Mouse (Mus musculus): ENCODE measurements at regions not wholly inside any gene's neighbourhood (a gene's known extent, or its start where the extent isn't known, plus 50 kb on each side); places are given as distances from the start of the nearest gene placed in this dataset.

GRCm38 (mm10) chr5:24237201-24237600, 72.4 kb downstream of the Nupl2 start:
- Histone ChIP-seq H3K4me3 (ENCODE audit: low read depth, low read length) (no peak overlapping the region), H3K4me1 (ENCODE audit: control insufficient read depth, insufficient read depth, low read length) (no peaks in the 10 kb centered on the region), H3K4me2 (replicated peaks; ENCODE audit: low read depth, low read length) (no peak overlapping the region), H3K9me3 (ENCODE audit: control insufficient read depth, low read depth, low read length) (no peaks in the 10 kb centered on the region), H3K27me3 (ENCODE audit: control insufficient read depth, insufficient read depth, low read length) (no peaks in the 10 kb centered on the region), H3K36me3 (ENCODE audit: control insufficient read depth, insufficient read depth, low read length) (no peaks in the 10 kb centered on the region), H3K27ac (ENCODE audit: low read length) (no peak overlapping the region), H3K9ac (replicated peaks; ENCODE audit: low read depth, low read length) (no peak overlapping the region)
- ATAC-seq (ENCODE audit: insufficient number of reproducible peaks, insufficient read depth, low FRiP score, low read depth): no peak
- 80% methylated on average over 3 of the region's 3 CpGs for WGBS

- Histone ChIP-seq H3K4me1 (ENCODE audit: control insufficient read depth, insufficient read depth, low read length) (no peaks in the 10 kb centered on the region), H3K4me2 (replicated peaks; ENCODE audit: low read depth, low read length) (no peak overlapping the region), H3K36me3 (ENCODE audit: control insufficient read depth, insufficient read depth, low read length) (no peaks in the 10 kb centered on the region), H3K27ac (ENCODE audit: low read length) (no peak overlapping the region), H3K9me3 (ENCODE audit: control insufficient read depth, low read depth, low read length) (no peaks in the 10 kb centered on the region), H3K27me3 (ENCODE audit: control insufficient read depth, insufficient read depth, low read length) (no peaks in the 10 kb centered on the region), H3K4me3 (ENCODE audit: low read depth, low read length) (no peak overlapping the region), H3K9ac (replicated peaks; ENCODE audit: low read depth, low read length) (no peak overlapping the region)
- no peak for ATAC-seq (ENCODE audit: insufficient number of reproducible peaks, insufficient read depth, low FRiP score, low read depth)
- WGBS: 73% methylated on average over 2 of the region's 2 CpGs
Observed at GRCm38 (mm10) chr5:24239006-24239405, 74.2 kb downstream of the Nupl2 start.

- no peaks in the 10 kb centered on the region for H3K9me3 ChIP-seq (ENCODE audit: control insufficient read depth, low read depth, low read length)
- no peak overlapping the region for H3K9ac ChIP-seq (replicated peaks; ENCODE audit: low read depth, low read length)
- H3K4me1 ChIP-seq (ENCODE audit: control insufficient read depth, insufficient read depth, low read length): no peaks in the 10 kb centered on the region
- no peak overlapping the region for H3K27ac ChIP-seq (ENCODE audit: low read length)
- H3K36me3 ChIP-seq (ENCODE audit: control insufficient read depth, insufficient read depth, low read length): no peaks in the 10 kb centered on the region
- ATAC-seq (ENCODE audit: insufficient number of reproducible peaks, insufficient read depth, low FRiP score, low read depth): no peak
- H3K27me3 ChIP-seq (ENCODE audit: control insufficient read depth, insufficient read depth, low read length): no peaks in the 10 kb centered on the region
- 76% methylated on average over 6 of the region's 6 CpGs for WGBS
- no peak overlapping the region for H3K4me3 ChIP-seq (ENCODE audit: low read depth, low read length)
- no peak overlapping the region for H3K4me2 ChIP-seq (replicated peaks; ENCODE audit: low read depth, low read length)
Observed at GRCm38 (mm10) chr5:24244211-24244610, 79.4 kb downstream of the Nupl2 start.

- H3K9me3 ChIP-seq (ENCODE audit: control insufficient read depth, low read depth, low read length): 0 out of 2 replicates have a peak, but pooled peaks cover 3% of the 10 kb centered on the region
- WGBS: 83% methylated on average over 5 of the region's 5 CpGs
- H3K4me2 ChIP-seq (replicated peaks; ENCODE audit: low read depth, low read length): no peak overlapping the region
- no peak overlapping the region for H3K9ac ChIP-seq (replicated peaks; ENCODE audit: low read depth, low read length)
- ATAC-seq (ENCODE audit: insufficient number of reproducible peaks, insufficient read depth, low FRiP score, low read depth): no peak
- H3K27me3 ChIP-seq (ENCODE audit: control insufficient read depth, insufficient read depth, low read length): no peaks in the 10 kb centered on the region
- no peaks in the 10 kb centered on the region for H3K36me3 ChIP-seq (ENCODE audit: control insufficient read depth, insufficient read depth, low read length)
- H3K4me1 ChIP-seq (ENCODE audit: control insufficient read depth, insufficient read depth, low read length): no peaks in the 10 kb centered on the region
- no peak overlapping the region for H3K4me3 ChIP-seq (ENCODE audit: low read depth, low read length)
- no peak overlapping the region for H3K27ac ChIP-seq (ENCODE audit: low read length)
Observed at GRCm38 (mm10) chr5:24255421-24255820, 90.7 kb downstream of the Nupl2 start.

- ATAC-seq (ENCODE audit: insufficient number of reproducible peaks, insufficient read depth, low FRiP score, low read depth): peak; percentile 10; the same call in 1 of the 2 replicates
- Histone ChIP-seq H3K4me2 (replicated peaks; ENCODE audit: low read depth, low read length) (no peak overlapping the region), H3K4me1 (ENCODE audit: control insufficient read depth, insufficient read depth, low read length) (peaks cover 14% of the 10 kb centered on the region), H3K4me3 (ENCODE audit: low read depth, low read length) (no peak overlapping the region), H3K9ac (replicated peaks; ENCODE audit: low read depth, low read length) (no peak overlapping the region), H3K9me3 (ENCODE audit: control insufficient read depth, low read depth, low read length) (0 out of 2 replicates have a peak, but pooled peaks cover 3% of the 10 kb centered on the region), H3K27ac (ENCODE audit: low read length) (no peak overlapping the region), H3K36me3 (ENCODE audit: control insufficient read depth, insufficient read depth, low read length) (no peaks in the 10 kb centered on the region), H3K27me3 (ENCODE audit: control insufficient read depth, insufficient read depth, low read length) (no peaks in the 10 kb centered on the region)
- 11% methylated on average over 7 of the region's 7 CpGs for WGBS
Observed at GRCm38 (mm10) chr5:24261098-24261497, 90.3 kb downstream of the Kcnh2 start.

GRCm38 (mm10) chr5:24262146-24262545, 89.3 kb downstream of the Kcnh2 start:
- H3K9me3 ChIP-seq (ENCODE audit: control insufficient read depth, low read depth, low read length): 0 out of 2 replicates have a peak, but pooled peaks cover 3% of the 10 kb centered on the region
- no peak overlapping the region for H3K4me3 ChIP-seq (ENCODE audit: low read depth, low read length)
- H3K9ac ChIP-seq (replicated peaks; ENCODE audit: low read depth, low read length): no peak overlapping the region
- no peaks in the 10 kb centered on the region for H3K27me3 ChIP-seq (ENCODE audit: control insufficient read depth, insufficient read depth, low read length)
- ATAC-seq (ENCODE audit: insufficient number of reproducible peaks, insufficient read depth, low FRiP score, low read depth): no peak
- peaks cover 14% of the 10 kb centered on the region for H3K4me1 ChIP-seq (ENCODE audit: control insufficient read depth, insufficient read depth, low read length)
- no peaks in the 10 kb centered on the region for H3K36me3 ChIP-seq (ENCODE audit: control insufficient read depth, insufficient read depth, low read length)
- WGBS: 6% methylated on average over 11 of the region's 11 CpGs
- peak overlapping the region; percentile 48; the same call in 1 of the 2 replicates for H3K27ac ChIP-seq (ENCODE audit: low read length)
- peak overlapping the region; percentile 10; the same call in 1 of the 2 replicates for H3K4me2 ChIP-seq (replicated peaks; ENCODE audit: low read depth, low read length)

GRCm38 (mm10) chr5:24264151-24264550, 87.3 kb downstream of the Kcnh2 start:
- no peaks in the 10 kb centered on the region for H3K27me3 ChIP-seq (ENCODE audit: control insufficient read depth, insufficient read depth, low read length)
- 54% methylated on average over 4 of the region's 4 CpGs for WGBS
- H3K4me3 ChIP-seq (ENCODE audit: low read depth, low read length): no peak overlapping the region
- no peak overlapping the region for H3K4me2 ChIP-seq (replicated peaks; ENCODE audit: low read depth, low read length)
- no peak overlapping the region for H3K9ac ChIP-seq (replicated peaks; ENCODE audit: low read depth, low read length)
- ATAC-seq (ENCODE audit: insufficient number of reproducible peaks, insufficient read depth, low FRiP score, low read depth): no peak
- peaks cover 14% of the 10 kb centered on the region for H3K4me1 ChIP-seq (ENCODE audit: control insufficient read depth, insufficient read depth, low read length)
- H3K9me3 ChIP-seq (ENCODE audit: control insufficient read depth, low read depth, low read length): no peaks in the 10 kb centered on the region
- no peaks in the 10 kb centered on the region for H3K36me3 ChIP-seq (ENCODE audit: control insufficient read depth, insufficient read depth, low read length)
- 0 out of 2 replicates have a peak overlapping the region, but pooled peaks have one; percentile 33 for H3K27ac ChIP-seq (ENCODE audit: low read length)

- no peaks in the 10 kb centered on the region for H3K9me3 ChIP-seq (ENCODE audit: control insufficient read depth, low read depth, low read length)
- H3K27me3 ChIP-seq (ENCODE audit: control insufficient read depth, insufficient read depth, low read length): no peaks in the 10 kb centered on the region
- ATAC-seq (ENCODE audit: insufficient number of reproducible peaks, insufficient read depth, low FRiP score, low read depth): no peak
- H3K27ac ChIP-seq (ENCODE audit: low read length): no peak overlapping the region
- no peak overlapping the region for H3K4me2 ChIP-seq (replicated peaks; ENCODE audit: low read depth, low read length)
- no peak overlapping the region for H3K4me3 ChIP-seq (ENCODE audit: low read depth, low read length)
- H3K36me3 ChIP-seq (ENCODE audit: control insufficient read depth, insufficient read depth, low read length): no peaks in the 10 kb centered on the region
- H3K4me1 ChIP-seq (ENCODE audit: control insufficient read depth, insufficient read depth, low read length): peaks cover 14% of the 10 kb centered on the region
- no peak overlapping the region for H3K9ac ChIP-seq (replicated peaks; ENCODE audit: low read depth, low read length)
- 88% methylated on average over 3 of the region's 3 CpGs for WGBS
Observed at GRCm38 (mm10) chr5:24265431-24265830, 86.0 kb downstream of the Kcnh2 start.

Data from stomach, embryonic 14.5 days (tissue).